Mouse (Mus musculus): ENCODE results near the gene 9230110F15Rik.
"Not testable (repeated sequence)": the region's sequence is repeated elsewhere in the genome, so short reads cannot be mapped to it uniquely, and the experiment has no call there.

9230110F15Rik gene

GRCm38 (mm10) chr9:35844050-35844449 lies at the start of gene 9230110F15Rik:
Gene 9230110F15Rik, minus strand, starts transcription at chr9:35844150.
- no peak for DNase-seq (ENCODE audit: low spot score in 2 of 2)

DNA sequence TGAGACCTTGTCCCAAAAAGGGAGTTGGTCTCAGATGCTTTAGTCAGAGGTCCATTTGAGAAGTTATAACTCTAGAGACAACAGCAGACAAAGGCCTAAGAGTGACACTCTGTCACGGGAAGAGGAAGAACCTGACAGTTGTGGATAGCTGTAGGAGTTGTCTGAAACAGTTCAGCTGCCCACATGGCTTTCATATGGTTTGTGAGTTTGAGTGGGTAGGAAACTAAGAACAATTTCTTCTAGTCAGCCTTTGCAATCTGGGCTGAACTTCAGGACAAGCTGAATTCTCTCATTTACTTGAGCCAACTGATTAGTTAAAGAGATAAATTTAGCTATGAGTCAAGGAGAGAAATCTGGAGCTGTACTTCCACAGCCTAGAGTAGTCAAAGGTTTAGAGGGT lies 49.2 kb upstream of the 9230110F15Rik start:
- not testable (repeated sequence) for DNase-seq (ENCODE audit: low spot score in 2 of 2)

GRCm38 (mm10) chr9:35817881-35818280 lies 26.1 kb downstream of the 9230110F15Rik start:
- DNase-seq (ENCODE audit: low spot score in 2 of 2), result not testable (repeated sequence)

DNA sequence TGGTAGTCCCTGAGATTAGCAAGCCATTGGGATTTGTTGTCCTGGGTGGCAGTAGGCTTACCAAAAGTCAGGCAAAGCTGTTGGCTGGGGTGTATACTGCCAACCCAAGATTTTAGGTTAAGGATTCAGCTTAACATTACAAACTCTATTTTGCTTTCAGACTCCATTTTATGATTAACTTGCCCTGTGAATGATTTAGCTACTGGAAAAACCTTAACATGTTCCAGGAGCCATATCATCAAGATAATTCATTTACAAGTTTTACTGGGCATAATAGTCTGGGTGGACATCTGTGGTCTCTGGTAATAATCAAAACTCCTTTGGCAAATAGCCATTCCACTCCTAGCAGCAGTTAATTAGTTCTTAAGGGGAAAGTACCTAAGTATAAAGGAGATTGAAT lies 45.8 kb downstream of the 9230110F15Rik start:
- DNase-seq (ENCODE audit: low spot score in 2 of 2), result no peak

DNA sequence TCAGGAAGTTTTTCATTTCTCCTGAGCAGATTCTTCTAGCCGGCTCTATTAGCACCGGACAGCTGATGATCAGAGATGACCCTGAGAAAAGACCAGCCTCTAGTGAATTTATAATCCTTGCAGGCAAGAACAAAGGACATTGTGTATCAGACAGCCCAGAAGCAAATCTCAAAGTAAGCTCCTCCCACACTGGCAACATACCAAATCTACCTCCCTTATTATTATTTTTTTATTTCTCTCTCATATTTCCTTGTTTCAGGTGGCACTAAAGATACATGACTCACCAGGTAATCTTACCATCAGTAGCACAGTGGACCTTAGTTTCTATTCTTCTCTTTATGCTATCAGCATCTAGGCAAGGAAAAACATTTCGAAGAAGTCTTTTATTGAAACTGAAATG lies 53.9 kb downstream of the 9230110F15Rik start, which contains the start of the genes Gm27235 and D730048I06Rik:
Gene Gm27235 (minus strand): TSS at position 101 of the 400 bp plus-strand sequence.
Gene D730048I06Rik (minus strand): TSS at position 112 of the 400 bp plus-strand sequence.
- DNase-seq (ENCODE audit: low spot score in 2 of 2), result no peak

Measured in thymus, postnatal 10 days (tissue).